Mouse (Mus musculus) urinary bladder, adult 2 months (tissue): Measurements from ENCODE around the gene Bpifc. TPM values are rescaled to one million over a fixed set of nuclear protein-coding genes. Genes with fewer than 3 reads are reported as not detected.

Experiments used
- DNase-seq: peaks from one replicate; pipeline ENCODE4 v3.0.0; 2022; ENCODE audit warnings: low spot score
- polyA plus RNA-seq: library from polyadenylated mRNA; depleted of rRNA; stranded (reverse); fragments of >200 nt; gene quantifications from 2 replicates; pipeline ENCODE4 v1.2.3, GENCODE M21; 2012

The Bpifc gene
- polyA plus RNA-seq, 1 experiment: 0.06 TPM

GRCm38 (mm10) chr10:86011172-86011571, 523 bp downstream of the Bpifc start:
- DNase-seq: no peak

GRCm38 (mm10) chr10:86010636-86011035, 1.1 kb downstream of the Bpifc start:
- DNase-seq: no peak

DNA sequence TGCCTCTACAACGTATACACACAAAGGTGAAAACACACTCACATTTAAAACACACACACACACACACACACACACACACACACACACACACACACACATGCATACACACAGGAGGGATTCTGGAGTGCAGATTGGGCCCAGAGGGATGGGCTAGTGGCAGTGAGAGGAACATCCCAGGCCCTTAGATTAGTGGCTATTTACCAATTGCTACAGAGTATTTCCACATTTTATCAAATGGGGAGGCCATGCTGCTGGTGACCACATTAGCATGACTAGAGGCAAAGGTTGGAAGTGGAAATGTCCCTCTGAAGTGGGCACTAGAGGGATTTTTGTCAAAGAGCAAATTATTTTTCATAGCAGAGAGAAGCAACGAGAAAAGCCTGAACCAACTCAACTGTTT, 2.0 kb downstream of the Bpifc start:
- no peak for DNase-seq

GRCm38 (mm10) chr10:86006455-86006854, 5.2 kb downstream of the Bpifc start:
- no peak for DNase-seq

GRCm38 (mm10) chr10:86000447-86000846, 11.2 kb downstream of the Bpifc start:
- no peak for DNase-seq

GRCm38 (mm10) chr10:85994543-85995104, 17.1 kb downstream of the Bpifc start:
- DNase-seq: no peak

DNA sequence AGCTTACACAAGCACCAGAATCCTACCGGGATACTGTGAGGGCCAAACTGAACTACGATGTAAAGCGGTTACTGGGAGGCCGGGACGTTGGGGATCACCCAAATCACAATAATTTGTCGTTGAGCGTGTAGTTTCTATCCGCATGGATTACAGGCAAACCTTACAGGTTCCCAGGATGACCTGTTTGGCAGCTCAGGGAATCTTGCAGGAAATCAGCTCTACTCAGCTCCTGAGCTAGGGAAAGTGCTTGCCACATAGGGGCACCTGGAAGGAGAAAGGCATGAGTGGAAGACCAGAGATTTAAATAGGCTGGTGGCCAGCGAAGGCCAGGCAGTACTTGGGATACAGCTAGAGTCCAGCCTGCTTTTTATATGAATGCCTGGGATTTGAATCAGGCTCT, 17.9 kb downstream of the Bpifc start:
- DNase-seq: no peak

- no peak for DNase-seq
These were observed 19.3 kb downstream of the Bpifc start for GRCm38 (mm10) chr10:85992412-85992811.

DNA sequence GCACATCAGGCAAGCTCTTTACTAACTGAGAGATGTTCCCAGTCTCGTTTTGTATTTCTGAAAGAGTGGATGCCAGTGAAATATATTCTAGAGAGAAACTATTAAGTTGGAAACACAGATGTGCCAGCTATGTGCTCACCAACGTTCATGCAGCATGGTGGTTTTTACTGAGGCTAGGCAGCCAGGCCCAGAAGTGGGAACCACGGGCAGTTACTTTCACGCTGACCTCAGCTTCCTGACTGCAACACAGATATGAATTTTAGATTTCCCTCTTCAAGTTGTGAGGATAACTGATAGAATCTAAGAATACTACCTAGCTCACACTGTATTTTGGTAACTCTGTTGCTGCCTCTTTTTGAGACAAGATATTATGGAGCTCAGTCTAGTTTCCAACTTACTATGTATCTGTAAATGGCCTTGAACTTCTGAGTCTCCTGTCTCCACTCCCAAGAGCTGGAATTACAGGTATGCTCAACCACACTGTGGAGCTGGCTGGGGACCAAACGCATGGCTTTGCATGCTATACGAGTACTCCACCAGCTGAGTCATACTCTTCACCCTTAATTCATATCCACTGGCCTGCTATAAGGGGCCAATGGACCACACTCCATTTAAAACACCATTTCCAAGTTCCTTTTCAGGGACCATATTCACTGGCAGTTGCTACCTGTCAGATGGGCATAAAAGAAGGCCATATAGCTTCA, 22.1 kb downstream of the Bpifc start:
- DNase-seq: no peak

GRCm38 (mm10) chr10:85972915-85973314, 38.8 kb downstream of the Bpifc start:
- no peak for DNase-seq

DNA sequence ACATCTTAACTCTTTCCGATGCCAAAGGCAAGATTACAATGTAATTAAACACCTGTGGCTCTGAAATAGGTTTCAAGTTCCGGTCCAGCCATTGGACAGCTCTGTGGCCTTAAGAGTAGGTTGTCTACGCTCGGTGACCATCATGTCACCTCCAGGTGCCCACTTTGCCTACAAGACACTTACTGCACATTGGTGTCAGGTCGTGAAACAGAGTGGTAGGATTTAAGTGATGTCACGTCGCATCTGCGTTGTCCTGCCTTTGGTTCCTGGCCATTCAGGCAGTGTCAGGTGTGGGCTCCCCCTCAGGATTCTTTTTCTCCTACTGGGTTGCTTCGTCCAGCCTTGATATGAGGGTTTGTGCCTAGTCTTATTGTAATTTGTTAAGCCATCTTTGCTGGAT, 39.9 kb downstream of the Bpifc start:
- no peak for DNase-seq

DNA sequence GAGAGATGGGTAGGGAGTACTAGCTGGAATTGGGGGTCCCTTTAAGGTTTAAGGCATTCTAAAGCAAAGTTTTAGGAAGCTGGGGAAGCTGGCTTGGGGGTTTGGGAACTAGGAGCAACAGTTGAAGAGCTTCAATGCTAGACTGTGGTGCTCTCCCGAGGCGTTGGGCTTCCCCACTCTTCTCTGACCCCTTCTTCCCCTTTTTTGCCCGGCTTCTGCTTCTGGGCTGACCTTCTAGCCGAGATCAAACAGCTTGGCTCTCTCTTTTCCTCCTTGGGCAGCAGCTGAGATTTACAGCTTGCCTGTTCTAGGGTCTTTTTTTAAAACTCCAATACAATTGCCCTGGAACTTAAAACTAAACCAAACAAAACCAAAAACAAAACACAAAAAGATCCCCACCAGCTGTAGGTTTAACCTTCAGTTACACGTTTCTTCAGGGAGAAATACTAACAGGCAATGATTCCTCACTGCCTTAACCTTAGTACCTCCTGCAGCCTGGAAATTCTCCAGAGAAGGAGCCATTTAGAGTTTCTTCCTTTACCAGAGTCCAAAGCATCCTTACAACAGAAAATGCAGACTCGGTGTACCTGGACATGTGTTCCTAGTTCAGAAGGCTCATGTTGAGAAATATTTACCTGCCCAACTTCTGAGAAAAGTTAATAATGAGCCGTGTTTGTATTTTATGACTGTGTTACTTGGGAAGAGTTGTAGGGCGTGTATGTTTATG, 41.6 kb downstream of the Bpifc start:
- no peak for DNase-seq

DNA sequence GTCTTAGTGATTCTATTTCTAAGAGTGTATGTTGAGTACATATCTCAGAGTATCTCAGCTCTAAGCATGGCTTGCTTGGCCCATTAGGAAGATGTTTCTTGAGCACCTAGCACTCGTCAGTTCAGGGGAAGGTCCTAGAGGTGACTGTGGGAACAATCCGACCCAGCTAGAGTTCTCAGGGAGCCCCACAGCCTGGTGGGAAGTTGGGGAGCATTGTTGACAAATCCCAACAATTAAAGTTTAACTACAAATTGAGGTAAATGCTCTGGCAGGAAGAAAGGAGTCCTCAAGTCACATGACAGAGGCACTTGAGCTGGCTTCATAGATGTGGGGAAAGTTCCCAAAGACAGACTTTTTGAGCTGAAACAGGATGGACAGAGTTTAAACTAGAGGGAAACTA, 43.0 kb downstream of the Bpifc start:
- no peak for DNase-seq

- peak; percentile 73 for DNase-seq
These were observed 43.5 kb downstream of the Bpifc start for GRCm38 (mm10) chr10:85968157-85968634.

GRCm38 (mm10) chr10:85967411-85968156, 44.1 kb downstream of the Bpifc start:
- DNase-seq: no peak

DNA sequence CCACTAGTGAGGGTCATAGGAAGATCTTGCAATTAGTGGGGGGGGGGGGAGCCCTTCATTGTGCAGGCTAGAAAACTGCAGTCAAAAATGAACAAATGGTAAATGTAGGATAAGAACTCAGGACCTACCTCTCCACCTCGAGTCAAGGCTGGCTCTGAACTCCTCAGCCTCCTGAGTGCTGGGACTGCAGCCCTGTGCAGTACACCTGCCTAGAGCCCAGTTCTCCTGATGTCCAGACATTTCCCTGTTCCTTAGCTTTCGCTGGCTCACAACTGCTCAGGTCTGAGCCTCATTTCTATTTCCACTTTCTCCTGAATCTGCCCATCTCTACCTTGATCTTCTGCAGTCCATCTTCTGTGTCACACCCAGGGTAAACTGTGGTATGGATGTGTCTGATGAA, 45.2 kb downstream of the Bpifc start:
- DNase-seq: no peak

DNA sequence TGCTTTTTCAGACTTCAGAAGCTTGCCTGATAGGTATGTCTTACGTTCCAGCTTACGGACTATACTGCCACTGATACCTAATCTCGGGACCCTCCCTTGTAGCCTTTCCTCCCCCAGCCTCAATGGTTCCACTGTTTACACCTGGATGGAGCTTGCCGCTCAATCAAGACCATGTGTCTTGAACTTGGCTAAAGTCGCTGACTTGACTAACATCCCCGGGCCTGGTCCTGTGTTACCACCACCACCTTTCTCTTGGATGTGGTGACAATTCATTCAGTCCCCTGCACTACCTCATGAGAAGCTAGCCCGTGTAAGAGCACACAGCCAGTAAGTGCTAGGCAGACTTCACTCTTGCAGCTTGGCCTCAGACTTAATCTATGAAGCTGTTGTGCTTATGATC, 47.4 kb downstream of the Bpifc start:
- DNase-seq: no peak

- DNase-seq: no peak
These were observed 48.8 kb downstream of the Bpifc start for GRCm38 (mm10) chr10:85962897-85963296.

DNA sequence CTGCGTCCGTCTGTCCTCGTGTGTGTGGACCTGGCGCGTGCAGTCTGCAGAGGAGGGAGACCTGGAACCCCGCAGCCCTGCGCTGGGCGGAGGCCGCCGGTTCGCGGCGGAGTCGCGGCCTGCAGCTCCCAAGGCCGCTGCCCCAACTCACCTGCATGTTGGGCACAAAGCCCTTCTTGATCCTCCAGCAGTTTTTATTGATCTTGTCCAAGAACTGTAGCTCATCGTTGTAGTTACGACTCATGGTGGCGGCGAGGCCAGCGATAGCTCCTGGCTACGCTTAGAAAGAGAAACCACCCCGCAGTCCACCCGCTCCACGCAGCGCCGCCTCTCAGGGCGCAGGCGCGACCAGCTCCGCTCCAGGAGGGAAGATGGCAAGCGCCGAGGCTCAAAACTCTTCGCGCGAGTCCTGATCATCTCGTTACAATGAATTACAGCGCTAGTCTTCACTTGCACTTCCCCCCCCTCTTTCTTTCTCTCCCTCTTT, 54.2 kb downstream of the Bpifc start, which contains the start of gene Rtcb:
Gene Rtcb (minus strand): TSS at position 360 of the 487 bp plus-strand sequence.
- peak; percentile 96 for DNase-seq

DNA sequence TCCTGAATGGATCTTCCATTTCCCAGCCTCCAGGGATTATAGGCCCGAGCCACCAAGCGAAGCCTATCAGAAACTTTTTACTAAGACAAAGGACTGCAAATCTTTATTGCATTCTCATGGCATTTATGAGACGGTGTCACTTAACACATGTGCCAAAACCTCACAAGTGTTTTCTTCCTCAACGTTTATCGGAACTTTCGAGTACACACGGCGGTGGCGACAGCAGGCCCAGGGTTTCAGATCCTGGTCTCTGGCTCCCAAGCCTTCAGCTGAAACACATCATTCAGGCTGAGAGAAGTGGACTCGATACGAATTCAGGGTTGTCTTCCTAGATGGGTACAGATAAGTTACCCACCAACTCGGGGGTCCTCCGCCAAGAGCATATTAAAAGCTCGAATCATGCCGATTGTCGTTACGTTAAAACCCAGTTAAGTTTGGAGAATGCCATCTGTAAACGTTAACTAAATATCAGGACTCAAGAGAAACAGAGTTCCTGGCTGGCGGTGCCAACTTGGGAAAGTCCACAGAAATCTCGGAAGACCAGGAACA, 54.8 kb downstream of the Bpifc start:
- DNase-seq: no peak

GRCm38 (mm10) chr10:85954429-85954828, 57.3 kb downstream of the Bpifc start:
- no peak for DNase-seq

DNA sequence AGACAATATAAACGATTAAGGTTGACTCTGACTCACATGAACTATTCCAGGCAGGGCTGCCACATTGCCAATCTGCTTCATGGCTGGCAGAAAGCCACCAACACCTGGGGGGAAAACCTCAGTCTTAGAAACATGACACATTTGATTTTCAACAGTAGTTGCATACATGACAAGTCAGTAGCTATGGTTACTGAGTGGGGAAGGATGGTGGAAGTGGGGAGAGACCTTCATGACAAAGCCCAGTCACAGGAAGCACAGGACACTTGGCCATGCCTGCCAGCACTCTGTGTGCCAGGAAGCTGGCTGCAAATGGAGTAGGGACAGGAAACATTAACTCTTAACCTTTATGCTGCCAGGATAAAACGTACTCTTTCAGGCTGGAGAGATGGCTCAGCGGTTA, 58.3 kb downstream of the Bpifc start:
- no peak for DNase-seq
